In genomic region chrX:158921424-158921823, GRCm38 (mm10) we compare ENCODE assay signal across 11 mouse cellular contexts.
DNase-seq lines count a peak whose midpoint lies in the region; ATAC-seq and TF ChIP-seq lines count a peak whose summit lies in the region.
"Had no signal": no experiment of that assay in that cellular context is flagged by ENCODE, and none has a peak within 500 bp of the region (broad histone marks: within the 10 kb centered on the region; RNA-seq: fewer than 3 reads in every experiment).

No protein-coding gene starts in this region.

- 49% methylated on average over 5 of the region's 5 CpGs for WGBS in hindbrain, embryonic 16.5 days
- WGBS in hindbrain, embryonic 12.5 days = 58% methylated on average over 5 of the region's 5 CpGs
- WGBS in neural tube, embryonic 12.5 days = 45% methylated on average over 5 of the region's 5 CpGs
- WGBS in neural tube, embryonic 15.5 days = 49% methylated on average over 5 of the region's 5 CpGs
- 66% methylated on average over 5 of the region's 5 CpGs for WGBS in intestine, postnatal 0 days

- no peak for DNase-seq in neural tube, embryonic 10.5 days (ENCODE audit: extremely low spot score, low spot score)
- DNase-seq in cerebellum, postnatal 36 days = peak; percentile 49 to 55
- DNase-seq in urinary bladder, adult 2 months (ENCODE audit: low spot score) = no peak

- H3K4me3 ChIP-seq in hindbrain, embryonic 16.5 days (ENCODE audit: low read length) = no peak overlapping the region
- no peak overlapping the region for H3K4me3 ChIP-seq in hindbrain, embryonic 12.5 days
- H3K4me3 ChIP-seq in neural tube, embryonic 12.5 days = no peak overlapping the region
- H3K4me3 ChIP-seq in neural tube, embryonic 15.5 days (replicated peaks) = no peak overlapping the region; the same call in 1 of the 2 replicates
- H3K4me3 ChIP-seq in intestine, postnatal 0 days (ENCODE audit: low read depth, low read length) = no peak overlapping the region
- H3K4me3 ChIP-seq: erythroblast, embryonic 14.5 days; kidney, embryonic 15.5 days had no signal

- no peaks in the 10 kb centered on the region for H3K27me3 ChIP-seq in hindbrain, embryonic 16.5 days (replicated peaks; ENCODE audit: control insufficient read depth, insufficient read depth, low read length)
- H3K27me3 ChIP-seq in hindbrain, embryonic 12.5 days = no peaks in the 10 kb centered on the region
- H3K27me3 ChIP-seq in neural tube, embryonic 12.5 days (replicated peaks) = no peaks in the 10 kb centered on the region
- no peaks in the 10 kb centered on the region for H3K27me3 ChIP-seq in neural tube, embryonic 15.5 days (replicated peaks)
- 0 out of 2 replicates have a peak, but pooled peaks cover 13% of the 10 kb centered on the region for H3K27me3 ChIP-seq in intestine, postnatal 0 days (replicated peaks; ENCODE audit: control insufficient read depth, insufficient read depth, low read length)

- H3K4me1 ChIP-seq in hindbrain, embryonic 16.5 days (ENCODE audit: control insufficient read depth, insufficient read depth, low read depth, low read length) = no peaks in the 10 kb centered on the region; the same call in 1 of the 2 replicates
- no peaks in the 10 kb centered on the region for H3K4me1 ChIP-seq in hindbrain, embryonic 12.5 days
- H3K4me1 ChIP-seq in neural tube, embryonic 12.5 days = no peaks in the 10 kb centered on the region; the same call in 1 of the 2 replicates
- H3K4me1 ChIP-seq in neural tube, embryonic 15.5 days = no peaks in the 10 kb centered on the region
- H3K4me1 ChIP-seq in intestine, postnatal 0 days (replicated peaks; ENCODE audit: control insufficient read depth, insufficient read depth, low read length) = no peaks in the 10 kb centered on the region

- ATAC-seq in hindbrain, embryonic 16.5 days = no peak
- ATAC-seq in hindbrain, embryonic 12.5 days (ENCODE audit: low FRiP score) = no peak
- no peak for ATAC-seq in neural tube, embryonic 12.5 days (ENCODE audit: low FRiP score, low read depth)
- no peak for ATAC-seq in neural tube, embryonic 15.5 days (ENCODE audit: low FRiP score)
- ATAC-seq in intestine, postnatal 0 days = no peak

- no peaks in the 10 kb centered on the region for H3K9me3 ChIP-seq in hindbrain, embryonic 16.5 days (ENCODE audit: control insufficient read depth, low read length)
- H3K9me3 ChIP-seq in hindbrain, embryonic 12.5 days (replicated peaks) = no peaks in the 10 kb centered on the region
- H3K9me3 ChIP-seq in neural tube, embryonic 12.5 days = no peaks in the 10 kb centered on the region
- H3K9me3 ChIP-seq in neural tube, embryonic 15.5 days (replicated peaks) = no peaks in the 10 kb centered on the region
- no peaks in the 10 kb centered on the region for H3K9me3 ChIP-seq in intestine, postnatal 0 days (ENCODE audit: control insufficient read depth)
- H3K9me3 ChIP-seq: kidney, embryonic 15.5 days had no signal

- H3K27ac ChIP-seq in hindbrain, embryonic 16.5 days (ENCODE audit: low read depth, low read length) = no peak overlapping the region
- no peak overlapping the region for H3K27ac ChIP-seq in hindbrain, embryonic 12.5 days
- H3K27ac ChIP-seq in neural tube, embryonic 12.5 days = no peak overlapping the region
- H3K27ac ChIP-seq in neural tube, embryonic 15.5 days (replicated peaks) = no peak overlapping the region
- H3K27ac ChIP-seq in intestine, postnatal 0 days (ENCODE audit: low read depth, low read length) = no peak overlapping the region
- H3K27ac ChIP-seq: kidney, embryonic 15.5 days; macrophage had no signal

- peak overlapping the region; percentile 46 for H3K4me2 ChIP-seq in hindbrain, embryonic 16.5 days (ENCODE audit: low read length)
- H3K4me2 ChIP-seq in hindbrain, embryonic 12.5 days (replicated peaks) = no peak overlapping the region
- H3K4me2 ChIP-seq in neural tube, embryonic 12.5 days (replicated peaks) = peak overlapping the region; percentile 31; the same call in 1 of the 2 replicates
- peak overlapping the region; percentile 44 for H3K4me2 ChIP-seq in neural tube, embryonic 15.5 days
- no peak overlapping the region for H3K4me2 ChIP-seq in intestine, postnatal 0 days (replicated peaks; ENCODE audit: low read depth)

- no peak overlapping the region; the same call in 1 of the 2 replicates for H3K9ac ChIP-seq in hindbrain, embryonic 16.5 days (ENCODE audit: low read depth, low read length)
- H3K9ac ChIP-seq in hindbrain, embryonic 12.5 days = no peak overlapping the region
- no peak overlapping the region for H3K9ac ChIP-seq in neural tube, embryonic 12.5 days
- H3K9ac ChIP-seq in neural tube, embryonic 15.5 days (replicated peaks) = no peak overlapping the region
- H3K9ac ChIP-seq in intestine, postnatal 0 days (ENCODE audit: low read depth, low read length) = no peak overlapping the region
- H3K9ac ChIP-seq: kidney, embryonic 15.5 days had no signal

- no peaks in the 10 kb centered on the region for H3K36me3 ChIP-seq in hindbrain, embryonic 16.5 days (ENCODE audit: control insufficient read depth, insufficient read depth, low read length)
- no peaks in the 10 kb centered on the region for H3K36me3 ChIP-seq in hindbrain, embryonic 12.5 days
- no peaks in the 10 kb centered on the region for H3K36me3 ChIP-seq in neural tube, embryonic 12.5 days
- no peaks in the 10 kb centered on the region for H3K36me3 ChIP-seq in neural tube, embryonic 15.5 days
- H3K36me3 ChIP-seq in intestine, postnatal 0 days (ENCODE audit: control insufficient read depth, insufficient read depth) = no peaks in the 10 kb centered on the region
- H3K36me3 ChIP-seq: kidney, embryonic 15.5 days had no signal

- no peak for TF ChIP-seq CTCF in intestine, postnatal 0 days (IDR thresholded peaks at IDR 0.05; ENCODE audit: low read depth)

Comparison
In these comparisons a context has a peak if more than half of its experiments do, and no peak if none do; other contexts are left out.
1. H3K4me2 ChIP-seq: peak in hindbrain, embryonic 16.5 days (single experiment), neural tube, embryonic 12.5 days (single experiment) and neural tube, embryonic 15.5 days (single experiment); none in hindbrain, embryonic 12.5 days (single experiment) and intestine, postnatal 0 days (single experiment).
2. DNase-seq: peak in cerebellum, postnatal 36 days (2 of 2); none in neural tube, embryonic 10.5 days (single experiment) and urinary bladder, adult 2 months (single experiment).